Mouse (Mus musculus) layer of hippocampus, adult 9-11 months (tissue): ENCODE results near the gene Gpc1.

Experiments
- DNase-seq: peaks from one replicate; pipeline ENCODE4 v3.0.0; 2022

Gpc1 gene

DNA sequence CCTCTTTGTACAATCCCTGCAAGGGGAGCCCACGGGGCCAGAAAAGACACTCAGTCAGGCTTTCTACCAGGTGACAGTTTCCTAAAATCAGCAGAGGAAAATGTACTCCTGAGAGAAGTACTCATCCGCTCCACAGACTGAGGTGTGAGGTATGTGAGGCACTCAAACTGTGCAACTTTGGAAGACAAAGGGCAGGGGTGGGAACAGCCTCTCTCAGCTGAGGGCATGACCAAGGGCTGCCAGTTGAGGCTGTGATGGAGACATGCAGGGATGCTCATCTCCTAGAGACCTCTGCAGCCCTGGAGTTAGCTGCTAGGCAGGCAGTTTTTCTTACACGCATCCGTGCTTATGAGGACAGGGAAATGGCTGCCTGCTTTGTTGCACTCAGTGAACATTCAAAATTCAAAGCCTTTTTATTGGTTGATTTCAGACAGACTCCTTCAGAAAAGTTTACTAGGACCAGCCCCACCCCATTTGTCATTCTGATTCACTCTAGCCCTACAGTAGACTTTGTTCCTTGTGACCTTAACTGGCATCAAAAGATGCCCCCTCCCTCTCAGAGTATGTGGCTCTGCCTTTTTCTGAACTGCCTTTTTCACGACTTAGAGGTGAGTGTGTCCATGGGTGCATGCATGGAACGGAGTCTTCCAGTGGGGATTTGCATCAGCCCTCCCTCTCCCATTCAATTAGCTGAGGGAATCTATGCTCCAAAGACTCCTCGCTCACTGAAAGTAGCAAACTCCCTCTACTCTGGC lies 57.6 kb downstream of the Gpc1 start:
- DNase-seq, result no peak

GRCm38 (mm10) chr1:92892791-92893190 lies 61.3 kb downstream of the Gpc1 start:
- no peak for DNase-seq

DNA sequence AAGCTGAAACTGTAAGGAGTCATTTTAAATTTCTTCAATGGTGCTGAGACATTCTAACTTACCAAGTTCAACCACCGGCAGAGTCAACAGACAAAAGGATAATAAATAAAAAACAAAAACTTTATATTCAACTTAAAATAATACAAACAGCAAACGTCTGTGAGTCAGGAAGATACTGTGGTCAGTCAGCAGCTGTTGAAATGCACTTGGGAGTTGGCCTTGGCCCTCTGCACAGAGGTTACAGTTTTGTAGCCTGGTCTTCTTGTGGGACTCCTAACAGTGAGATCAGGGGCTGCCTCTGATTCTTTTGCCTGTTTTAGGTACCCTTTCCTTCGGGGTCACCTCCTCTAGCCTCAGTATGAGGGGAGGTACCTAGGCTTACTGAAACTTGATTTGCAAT lies 62.5 kb downstream of the Gpc1 start:
- no peak for DNase-seq

DNA sequence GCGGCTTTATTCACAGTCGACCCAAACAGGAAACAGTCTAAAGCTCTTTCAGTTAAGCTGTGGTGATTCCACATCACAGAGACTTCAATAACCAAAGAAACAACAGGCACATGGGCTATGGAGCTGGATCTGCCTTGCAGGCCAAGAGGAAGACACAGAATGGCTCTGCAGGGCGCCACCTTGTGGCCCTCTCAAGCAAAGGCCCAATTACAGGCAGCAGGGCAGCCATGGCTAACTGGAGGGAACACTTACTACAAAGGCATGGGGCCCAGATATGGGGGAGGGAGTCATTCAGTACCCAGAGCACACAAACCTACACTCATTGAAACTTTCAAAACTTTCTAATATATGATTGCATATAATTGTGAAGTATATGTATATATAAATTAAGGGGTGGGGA lies 63.6 kb downstream of the Gpc1 start:
- peak; percentile 82 for DNase-seq

GRCm38 (mm10) chr1:92902786-92903185 lies 71.3 kb downstream of the Gpc1 start, which contains the start of gene Ankmy1:
Ankmy1 (minus strand) TSS chr1:92902906.
- DNase-seq, result peak; percentile 66

DNA sequence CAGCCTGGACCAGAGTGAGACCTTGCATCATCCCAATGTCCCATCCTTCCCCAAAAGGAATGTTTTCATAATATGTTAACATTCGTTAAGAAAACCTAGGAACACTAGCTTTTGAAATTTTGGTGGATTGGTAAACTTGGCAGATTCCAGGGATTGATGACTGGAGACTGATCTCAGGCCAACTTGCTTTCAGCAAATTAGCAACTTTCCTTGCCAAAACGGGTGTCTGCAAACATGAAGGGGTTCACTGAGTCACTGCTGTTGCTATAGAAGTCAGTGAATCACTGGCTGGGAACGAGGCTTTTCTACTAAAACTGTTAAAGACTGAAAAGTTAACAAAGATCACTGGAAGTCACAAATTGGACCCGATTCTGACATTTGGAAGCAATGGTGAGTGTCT lies 72.2 kb downstream of the Gpc1 start:
- peak; percentile 72 for DNase-seq

GRCm38 (mm10) chr1:92905703-92906310 lies 74.4 kb downstream of the Gpc1 start:
- no peak for DNase-seq

GRCm38 (mm10) chr1:92906779-92907631 lies 75.6 kb downstream of the Gpc1 start, which contains the start of gene Dusp28:
Dusp28 (plus strand) TSS chr1:92906981.
- peak; percentile 90 for DNase-seq

DNA sequence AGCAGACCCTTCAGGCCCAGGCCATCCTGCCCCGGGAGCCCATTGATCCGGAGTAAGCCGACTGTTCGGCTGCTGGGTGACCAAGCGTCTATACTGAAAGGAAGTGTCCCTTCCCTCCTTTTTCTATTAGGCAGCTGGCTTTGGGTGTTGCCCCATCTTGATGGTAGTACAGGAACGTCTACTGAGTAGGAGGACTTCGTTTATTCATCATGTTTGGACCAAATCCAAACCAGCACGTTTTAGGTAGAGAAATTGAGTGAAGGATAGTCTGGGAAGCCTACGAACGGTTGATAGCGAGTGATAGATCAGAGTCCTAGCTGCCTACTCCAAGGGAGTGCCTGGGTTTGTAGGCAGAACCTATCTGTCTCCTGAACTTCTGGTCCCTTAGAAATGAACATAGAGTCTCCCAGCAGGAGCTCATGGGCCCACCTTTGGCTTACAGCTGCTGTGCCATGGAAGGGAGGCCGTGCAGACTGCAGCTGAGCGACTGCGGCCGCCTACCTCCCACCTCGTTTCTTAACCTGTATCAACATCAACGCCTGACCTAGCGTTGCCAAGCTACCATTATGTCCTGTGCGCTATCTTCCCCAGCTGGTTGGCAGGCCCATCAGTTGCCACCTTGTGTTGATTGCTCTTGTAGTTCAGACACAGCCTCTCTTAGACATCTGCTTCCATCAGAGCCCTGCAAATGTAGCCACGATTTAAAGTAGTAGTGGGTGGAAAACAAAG lies 76.4 kb downstream of the Gpc1 start:
- no peak for DNase-seq

- no peak for DNase-seq
Measured at GRCm38 (mm10) chr1:92908664-92909063, 77.2 kb downstream of the Gpc1 start.

DNA sequence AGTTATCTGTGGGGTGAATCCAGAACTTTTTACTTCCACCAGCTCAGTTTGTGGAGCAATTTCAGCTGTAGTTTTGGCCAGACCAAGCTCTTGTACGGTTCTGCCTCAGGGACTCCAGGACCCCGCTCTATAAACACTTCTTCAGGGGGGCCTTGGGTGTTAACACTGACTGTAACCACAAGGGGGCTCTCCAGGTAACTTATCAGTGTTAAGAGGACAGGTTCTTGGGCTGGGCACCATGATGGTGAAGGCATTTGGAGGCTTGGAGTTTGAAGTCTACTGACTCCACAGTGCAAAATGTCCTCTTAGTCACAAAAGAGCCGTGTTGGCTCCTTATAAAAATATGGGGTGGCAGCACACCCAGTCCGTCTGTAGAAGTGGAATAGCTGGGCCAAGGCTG lies 77.6 kb downstream of the Gpc1 start:
- DNase-seq, result no peak
